Mouse (Mus musculus): ENCODE data around the gene Trp53bp1. TPM values are rescaled to one million over a fixed set of nuclear protein-coding genes. Genes with fewer than 3 reads are reported as not detected.

Gene Trp53bp1
- polyA plus RNA-seq, 1 experiment from 2014 or later = 104 TPM

DNA sequence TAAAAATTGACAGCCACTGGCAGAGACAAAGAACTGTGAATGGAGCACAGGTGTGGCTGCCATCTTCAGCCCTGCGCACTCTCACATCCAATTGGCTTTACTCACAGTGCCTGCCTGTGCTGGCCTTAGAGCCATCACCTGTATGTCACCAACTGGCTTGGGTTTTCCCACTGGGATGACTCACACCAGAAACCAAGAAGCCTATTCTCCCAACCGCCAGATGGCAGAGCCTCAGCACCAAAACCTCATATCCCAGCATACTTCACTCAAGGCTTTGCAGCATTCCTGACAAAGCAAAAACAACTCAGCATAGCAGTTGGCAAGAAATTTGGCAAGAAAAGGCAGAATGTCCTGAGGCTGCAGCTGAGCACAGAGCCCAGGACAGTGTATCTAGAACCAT lies 48.2 kb downstream of the Trp53bp1 start:
- Histone ChIP-seq H3K27me3 (ENCODE audit: control insufficient read depth, insufficient read depth, low read length) (no peaks in the 10 kb centered on the region), H3K27ac (replicated peaks; ENCODE audit: low read depth, low read length) (no peak overlapping the region), H3K4me3 (ENCODE audit: low read depth, low read length) (no peak overlapping the region), H3K9ac (ENCODE audit: low read length) (no peak overlapping the region), H3K4me2 (ENCODE audit: low read depth, severe bottlenecking) (no peak overlapping the region), H3K4me1 (ENCODE audit: control insufficient read depth, insufficient read depth, low read length) (no peaks in the 10 kb centered on the region), H3K36me3 (ENCODE audit: control insufficient read depth, insufficient read depth, low read length) (peaks cover 17% of the 10 kb centered on the region; the same call in 1 of the 2 replicates), H3K9me3 (ENCODE audit: control insufficient read depth, low read length) (no peaks in the 10 kb centered on the region)
- DNase-seq (ENCODE audit: low spot score) (no peak), ATAC-seq (ENCODE audit: insufficient number of reproducible peaks, low FRiP score, low TSS enrichment, low read depth) (no peak)
- WGBS = 94% methylated on average over 2 of the region's 2 CpGs

DNA sequence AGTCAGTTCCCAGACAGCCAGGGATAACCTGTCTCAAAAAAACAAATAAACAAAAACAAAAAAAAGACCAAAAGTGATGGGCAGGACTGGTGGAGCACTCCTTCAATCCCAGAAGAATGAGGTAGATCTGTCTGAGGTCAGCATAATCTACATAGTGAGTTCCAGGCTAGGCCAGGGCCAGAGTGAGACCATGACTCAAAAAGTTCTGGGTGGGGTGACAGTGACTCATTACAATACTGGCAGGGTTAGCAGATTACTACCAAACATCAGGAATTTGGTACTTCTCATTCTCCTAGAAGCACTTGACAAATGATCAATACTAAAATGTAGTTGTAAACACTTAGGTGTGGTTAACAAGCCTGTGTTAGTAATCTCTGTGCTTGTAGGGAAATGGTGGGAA lies 51.2 kb downstream of the Trp53bp1 start:
- H3K4me2 ChIP-seq (ENCODE audit: low read depth, severe bottlenecking) = no peak overlapping the region
- ATAC-seq (ENCODE audit: insufficient number of reproducible peaks, low FRiP score, low TSS enrichment, low read depth) = no peak
- no peaks in the 10 kb centered on the region for H3K27me3 ChIP-seq (ENCODE audit: control insufficient read depth, insufficient read depth, low read length)
- H3K9ac ChIP-seq (ENCODE audit: low read length) = no peak overlapping the region
- DNase-seq (ENCODE audit: low spot score) = no peak
- H3K4me3 ChIP-seq (ENCODE audit: low read depth, low read length) = no peak overlapping the region
- no peaks in the 10 kb centered on the region for H3K9me3 ChIP-seq (ENCODE audit: control insufficient read depth, low read length)
- H3K27ac ChIP-seq (replicated peaks; ENCODE audit: low read depth, low read length) = no peak overlapping the region
- H3K4me1 ChIP-seq (ENCODE audit: control insufficient read depth, insufficient read depth, low read length) = no peaks in the 10 kb centered on the region
- H3K36me3 ChIP-seq (ENCODE audit: control insufficient read depth, insufficient read depth, low read length) = peaks cover 6% of the 10 kb centered on the region; the same call in 1 of the 2 replicates

DNA sequence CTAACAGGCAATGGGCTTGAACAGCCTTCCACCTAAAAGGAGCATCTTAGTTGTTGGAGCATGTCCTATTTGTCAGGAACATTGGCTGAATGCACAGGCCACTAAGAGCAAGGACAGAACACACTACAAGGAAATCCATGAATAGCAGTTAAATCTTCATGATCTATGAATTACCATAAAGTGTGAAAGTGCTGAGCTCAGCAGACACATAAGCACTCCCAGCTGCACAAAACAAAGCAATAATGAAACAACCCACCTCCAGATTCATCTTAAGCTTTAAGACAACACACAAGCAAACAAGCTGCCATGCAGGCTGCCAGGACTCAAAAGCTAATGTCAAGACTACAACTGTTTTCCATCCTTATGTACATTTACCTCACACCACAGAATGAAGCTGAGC lies 52.0 kb downstream of the Trp53bp1 start:
- Histone ChIP-seq H3K27me3 (ENCODE audit: control insufficient read depth, insufficient read depth, low read length) (no peaks in the 10 kb centered on the region), H3K36me3 (ENCODE audit: control insufficient read depth, insufficient read depth, low read length) (peaks cover 12% of the 10 kb centered on the region), H3K4me3 (ENCODE audit: low read depth, low read length) (no peak overlapping the region), H3K9me3 (ENCODE audit: control insufficient read depth, low read length) (no peaks in the 10 kb centered on the region), H3K4me2 (ENCODE audit: low read depth, severe bottlenecking) (no peak overlapping the region), H3K27ac (replicated peaks; ENCODE audit: low read depth, low read length) (no peak overlapping the region), H3K4me1 (ENCODE audit: control insufficient read depth, insufficient read depth, low read length) (no peaks in the 10 kb centered on the region), H3K9ac (ENCODE audit: low read length) (no peak overlapping the region)
- ATAC-seq (ENCODE audit: insufficient number of reproducible peaks, low FRiP score, low TSS enrichment, low read depth) (no peak), DNase-seq (ENCODE audit: low spot score) (no peak)

DNA sequence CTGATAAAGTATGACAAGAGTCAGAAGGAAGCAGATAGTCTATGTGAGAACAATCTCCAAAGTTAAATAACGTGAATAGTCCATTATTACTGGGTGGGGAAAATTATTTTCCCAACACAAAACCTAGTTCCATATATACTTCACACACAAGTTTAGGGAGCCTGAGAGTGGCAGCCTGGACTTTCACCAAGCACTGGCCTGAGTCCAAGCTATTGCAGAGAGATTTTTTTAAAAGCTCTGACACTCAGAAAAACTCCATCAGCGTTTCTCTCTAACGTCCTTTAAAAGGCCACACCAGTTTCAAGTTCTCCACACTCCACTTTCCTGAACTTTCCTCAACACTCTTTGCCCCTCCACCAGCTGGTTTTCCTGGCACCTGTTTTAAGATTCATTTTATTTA lies 56.7 kb downstream of the Trp53bp1 start:
- Histone ChIP-seq H3K4me2 (ENCODE audit: low read depth, severe bottlenecking) (no peak overlapping the region), H3K36me3 (ENCODE audit: control insufficient read depth, insufficient read depth, low read length) (peaks cover 13% of the 10 kb centered on the region), H3K4me1 (ENCODE audit: control insufficient read depth, insufficient read depth, low read length) (no peaks in the 10 kb centered on the region), H3K9me3 (ENCODE audit: control insufficient read depth, low read length) (no peaks in the 10 kb centered on the region), H3K27ac (replicated peaks; ENCODE audit: low read depth, low read length) (no peak overlapping the region), H3K9ac (ENCODE audit: low read length) (no peak overlapping the region), H3K4me3 (ENCODE audit: low read depth, low read length) (no peak overlapping the region), H3K27me3 (ENCODE audit: control insufficient read depth, insufficient read depth, low read length) (no peaks in the 10 kb centered on the region)
- WGBS = 85% methylated on average over 3 of the region's 3 CpGs
- no peak for ATAC-seq (ENCODE audit: insufficient number of reproducible peaks, low FRiP score, low TSS enrichment, low read depth)
- DNase-seq (ENCODE audit: low spot score) = no peak

DNA sequence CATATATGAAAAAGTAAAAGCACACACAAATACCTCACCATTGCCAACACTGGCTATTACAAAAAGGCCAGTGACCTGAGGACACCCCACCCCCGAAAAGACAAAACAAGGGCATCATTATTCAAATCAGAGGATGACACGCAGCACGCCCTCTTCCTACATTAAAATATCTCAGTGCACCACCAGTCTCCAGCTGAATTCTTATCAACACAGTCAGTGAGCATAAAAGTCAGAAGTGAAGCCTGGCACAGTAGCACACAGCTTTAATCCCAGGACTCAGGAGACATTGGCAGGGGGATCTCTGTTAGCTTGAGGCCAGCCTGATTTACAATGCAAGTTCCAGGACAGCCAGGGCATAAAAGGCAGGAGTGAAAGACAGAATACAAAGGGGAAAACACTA lies 64.7 kb downstream of the Trp53bp1 start:
- H3K4me2 ChIP-seq (ENCODE audit: low read depth, severe bottlenecking) = no peak overlapping the region
- no peak for ATAC-seq (ENCODE audit: insufficient number of reproducible peaks, low FRiP score, low TSS enrichment, low read depth)
- H3K4me3 ChIP-seq (ENCODE audit: low read depth, low read length) = no peak overlapping the region
- no peaks in the 10 kb centered on the region for H3K27me3 ChIP-seq (ENCODE audit: control insufficient read depth, insufficient read depth, low read length)
- no peak overlapping the region for H3K9ac ChIP-seq (ENCODE audit: low read length)
- 97% methylated on average over 3 of the region's 3 CpGs for WGBS
- no peaks in the 10 kb centered on the region for H3K9me3 ChIP-seq (ENCODE audit: control insufficient read depth, low read length)
- peaks cover 11% of the 10 kb centered on the region for H3K36me3 ChIP-seq (ENCODE audit: control insufficient read depth, insufficient read depth, low read length)
- no peak overlapping the region for H3K27ac ChIP-seq (replicated peaks; ENCODE audit: low read depth, low read length)
- DNase-seq (ENCODE audit: low spot score) = no peak
- no peaks in the 10 kb centered on the region for H3K4me1 ChIP-seq (ENCODE audit: control insufficient read depth, insufficient read depth, low read length)

DNA sequence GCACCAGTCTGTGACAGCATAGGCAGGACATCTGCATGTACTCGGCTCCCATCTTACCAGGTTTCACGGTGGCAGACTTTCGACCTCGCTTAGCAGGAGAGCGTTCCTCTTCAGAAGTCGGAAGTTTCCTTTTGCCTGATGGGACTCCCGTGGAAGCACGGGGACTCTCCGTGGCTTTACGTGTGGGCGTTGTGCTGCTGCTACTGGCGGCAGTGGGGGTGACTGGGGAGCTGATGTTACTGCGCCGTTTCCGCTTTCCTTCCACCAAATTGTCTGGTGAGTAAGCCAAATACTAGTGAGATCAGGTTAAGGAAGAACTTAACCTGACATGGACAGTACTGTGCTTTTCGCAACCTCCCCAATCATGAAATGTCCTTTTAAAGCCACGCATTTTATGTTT lies 66.9 kb downstream of the Trp53bp1 start:
- no peaks in the 10 kb centered on the region for H3K27me3 ChIP-seq (ENCODE audit: control insufficient read depth, insufficient read depth, low read length)
- 95% methylated on average over 17 of the region's 17 CpGs for WGBS
- no peaks in the 10 kb centered on the region for H3K4me1 ChIP-seq (ENCODE audit: control insufficient read depth, insufficient read depth, low read length)
- H3K4me2 ChIP-seq (ENCODE audit: low read depth, severe bottlenecking) = no peak overlapping the region
- H3K36me3 ChIP-seq (ENCODE audit: control insufficient read depth, insufficient read depth, low read length) = peaks cover 14% of the 10 kb centered on the region
- H3K9ac ChIP-seq (ENCODE audit: low read length) = no peak overlapping the region
- no peak overlapping the region for H3K4me3 ChIP-seq (ENCODE audit: low read depth, low read length)
- no peak for ATAC-seq (ENCODE audit: insufficient number of reproducible peaks, low FRiP score, low TSS enrichment, low read depth)
- no peak for DNase-seq (ENCODE audit: low spot score)
- H3K27ac ChIP-seq (replicated peaks; ENCODE audit: low read depth, low read length) = no peak overlapping the region
- H3K9me3 ChIP-seq (ENCODE audit: control insufficient read depth, low read length) = no peaks in the 10 kb centered on the region

DNA sequence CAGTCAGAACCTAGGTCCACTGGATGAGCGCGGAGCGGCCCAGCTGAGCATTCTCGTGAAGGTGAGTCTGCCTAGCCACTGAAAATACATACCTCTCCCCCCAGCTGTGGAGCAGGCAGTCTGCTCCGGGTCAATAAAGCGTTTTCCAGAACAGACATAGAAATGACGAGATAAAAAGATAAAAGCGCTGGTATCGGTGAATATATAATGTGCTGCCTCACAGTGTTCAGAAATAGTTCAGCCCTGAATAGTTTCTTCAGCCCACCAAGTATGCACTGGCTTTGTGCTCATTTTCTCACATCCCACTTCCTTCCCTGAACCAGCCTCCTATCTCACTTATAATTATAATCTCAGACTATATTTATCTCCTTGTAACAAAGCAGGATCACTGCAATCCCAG lies 75.7 kb downstream of the Trp53bp1 start:
- Histone ChIP-seq H3K4me2 (ENCODE audit: low read depth, severe bottlenecking) (no peak overlapping the region), H3K36me3 (ENCODE audit: control insufficient read depth, insufficient read depth, low read length) (peaks cover 35% of the 10 kb centered on the region), H3K27ac (replicated peaks; ENCODE audit: low read depth, low read length) (no peak overlapping the region), H3K9me3 (ENCODE audit: control insufficient read depth, low read length) (no peaks in the 10 kb centered on the region), H3K4me3 (ENCODE audit: low read depth, low read length) (no peak overlapping the region), H3K4me1 (ENCODE audit: control insufficient read depth, insufficient read depth, low read length) (no peaks in the 10 kb centered on the region), H3K27me3 (ENCODE audit: control insufficient read depth, insufficient read depth, low read length) (no peaks in the 10 kb centered on the region), H3K9ac (ENCODE audit: low read length) (no peak overlapping the region)
- no peak for ATAC-seq (ENCODE audit: insufficient number of reproducible peaks, low FRiP score, low TSS enrichment, low read depth)
- DNase-seq (ENCODE audit: low spot score) = no peak
- WGBS = 95% methylated on average over 9 of the region's 9 CpGs

DNA sequence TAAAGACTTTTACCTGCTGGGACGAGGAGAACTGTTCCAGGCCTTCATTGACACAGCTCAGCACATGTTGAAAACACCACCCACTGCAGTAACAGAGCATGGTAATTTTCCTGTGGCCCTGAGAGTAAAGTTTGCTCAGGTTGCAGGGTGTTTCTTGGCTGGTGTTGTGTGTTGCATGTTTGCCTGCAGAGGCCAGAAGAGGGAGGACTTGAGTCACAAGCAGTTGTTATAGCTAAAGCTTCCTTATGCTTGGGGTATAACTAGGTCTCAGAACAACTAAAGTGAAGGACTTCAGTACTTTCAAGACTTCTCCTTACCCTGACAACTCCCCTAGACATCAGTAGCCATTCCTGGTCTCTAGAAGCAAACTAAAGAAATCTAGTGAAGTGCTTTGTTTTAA lies 82.7 kb downstream of the Trp53bp1 start:
- 72% methylated on average over 1 of the region's 1 CpGs for WGBS
- no peaks in the 10 kb centered on the region for H3K9me3 ChIP-seq (ENCODE audit: control insufficient read depth, low read length)
- peaks cover 30% of the 10 kb centered on the region for H3K36me3 ChIP-seq (ENCODE audit: control insufficient read depth, insufficient read depth, low read length)
- H3K4me3 ChIP-seq (ENCODE audit: low read depth, low read length) = no peak overlapping the region
- no peak overlapping the region for H3K27ac ChIP-seq (replicated peaks; ENCODE audit: low read depth, low read length)
- H3K4me2 ChIP-seq (ENCODE audit: low read depth, severe bottlenecking) = no peak overlapping the region
- no peaks in the 10 kb centered on the region for H3K27me3 ChIP-seq (ENCODE audit: control insufficient read depth, insufficient read depth, low read length)
- no peak for DNase-seq (ENCODE audit: low spot score)
- H3K9ac ChIP-seq (ENCODE audit: low read length) = no peak overlapping the region
- no peaks in the 10 kb centered on the region for H3K4me1 ChIP-seq (ENCODE audit: control insufficient read depth, insufficient read depth, low read length)
- no peak for ATAC-seq (ENCODE audit: insufficient number of reproducible peaks, low FRiP score, low TSS enrichment, low read depth)

DNA sequence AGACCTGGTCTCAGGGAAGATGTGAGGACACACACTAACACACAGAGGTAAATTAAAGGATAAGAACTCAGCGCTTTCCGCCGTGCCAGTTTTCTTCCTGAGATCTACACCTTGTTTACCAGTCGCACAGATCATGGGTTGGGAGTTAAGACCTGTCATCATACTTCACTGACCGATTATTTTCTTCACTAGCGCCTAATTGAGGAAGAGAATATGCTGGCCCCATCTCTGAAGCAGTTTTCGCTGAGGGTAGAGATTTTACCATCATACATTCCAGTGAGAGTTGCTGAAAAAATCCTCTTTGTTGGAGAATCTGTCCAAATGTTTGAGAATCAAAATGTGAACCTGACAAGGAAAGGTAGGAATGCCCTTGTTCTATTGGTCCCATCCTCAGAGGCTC lies 87.1 kb downstream of the Trp53bp1 start:
- Histone ChIP-seq H3K9me3 (ENCODE audit: control insufficient read depth, low read length) (no peaks in the 10 kb centered on the region), H3K4me2 (ENCODE audit: low read depth, severe bottlenecking) (no peak overlapping the region), H3K36me3 (ENCODE audit: control insufficient read depth, insufficient read depth, low read length) (peaks cover 8% of the 10 kb centered on the region; the same call in 1 of the 2 replicates), H3K27me3 (ENCODE audit: control insufficient read depth, insufficient read depth, low read length) (no peaks in the 10 kb centered on the region), H3K9ac (ENCODE audit: low read length) (no peak overlapping the region), H3K4me1 (ENCODE audit: control insufficient read depth, insufficient read depth, low read length) (no peaks in the 10 kb centered on the region), H3K27ac (replicated peaks; ENCODE audit: low read depth, low read length) (no peak overlapping the region), H3K4me3 (ENCODE audit: low read depth, low read length) (no peak overlapping the region)
- no peak for ATAC-seq (ENCODE audit: insufficient number of reproducible peaks, low FRiP score, low TSS enrichment, low read depth)
- no peak for DNase-seq (ENCODE audit: low spot score)
- 93% methylated on average over 7 of the region's 7 CpGs for WGBS
